Comparison of ENCODE assay signal across 31 mouse cellular contexts in the genomic region with DNA sequence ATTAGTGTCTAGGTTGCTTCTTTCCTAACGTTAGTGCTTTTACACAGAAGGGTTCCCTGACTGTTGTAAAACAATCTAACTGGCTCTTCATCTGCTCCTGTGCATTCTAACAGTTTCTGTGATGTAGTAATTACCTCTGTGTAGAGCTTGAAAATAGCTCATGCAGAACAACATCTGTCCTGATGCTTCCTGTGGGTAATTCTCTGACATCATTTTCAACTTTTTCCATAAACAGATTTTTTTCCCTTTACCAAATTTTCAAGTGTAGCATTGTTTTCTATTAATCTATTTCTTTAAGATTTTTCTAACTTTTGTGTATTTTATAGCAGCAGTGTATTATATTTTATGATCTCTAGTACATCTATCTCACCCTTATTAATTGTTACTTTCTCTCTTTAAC.
"Had no signal": no experiment of that assay in that cellular context is flagged by ENCODE, and none has a peak within 500 bp of the region (broad histone marks: within the 10 kb centered on the region; RNA-seq: fewer than 3 reads in every experiment).

No protein-coding gene starts in this region.

- H3K27ac ChIP-seq: limb, embryonic 10.5 days; limb, embryonic 12.5 days; limb, embryonic 13.5 days; limb, embryonic 15.5 days; liver, embryonic 12.5 days; liver, embryonic 13.5 days; liver, embryonic 14.5 days; liver, embryonic 15.5 days; lung, embryonic 15.5 days; macrophage; midbrain, embryonic 10.5 days; midbrain, embryonic 12.5 days; midbrain, embryonic 13.5 days; midbrain, embryonic 15.5 days had no signal

- H3K4me2 ChIP-seq: limb, embryonic 12.5 days; limb, embryonic 13.5 days; limb, embryonic 15.5 days; liver, embryonic 11.5 days; liver, embryonic 12.5 days; liver, embryonic 13.5 days; liver, embryonic 15.5 days; lung, embryonic 14.5 days; lung, embryonic 15.5 days; midbrain, embryonic 11.5 days; midbrain, embryonic 12.5 days; midbrain, embryonic 13.5 days; midbrain, embryonic 15.5 days had no signal

- H3K9ac ChIP-seq: limb, embryonic 12.5 days; limb, embryonic 13.5 days; limb, embryonic 15.5 days; liver, embryonic 12.5 days; liver, embryonic 13.5 days; liver, embryonic 14.5 days; liver, embryonic 15.5 days; liver, postnatal 0 days; lung, embryonic 14.5 days; lung, embryonic 15.5 days; midbrain, embryonic 12.5 days; midbrain, embryonic 13.5 days; midbrain, embryonic 15.5 days had no signal

- H3K36me3 ChIP-seq: limb, embryonic 10.5 days; limb, embryonic 12.5 days; limb, embryonic 13.5 days; limb, embryonic 15.5 days; liver, embryonic 12.5 days; liver, embryonic 13.5 days; liver, embryonic 15.5 days; lung, embryonic 15.5 days; midbrain, embryonic 10.5 days; midbrain, embryonic 12.5 days; midbrain, embryonic 13.5 days; midbrain, embryonic 15.5 days had no signal

- H3K4me1 ChIP-seq: limb, embryonic 10.5 days; liver, embryonic 12.5 days; liver, embryonic 13.5 days; liver, embryonic 15.5 days; lung, embryonic 15.5 days; midbrain, embryonic 10.5 days; midbrain, embryonic 12.5 days; midbrain, embryonic 13.5 days; midbrain, embryonic 15.5 days had no signal

- ATAC-seq: liver, embryonic 12.5 days; liver, postnatal 0 days; lung, postnatal 0 days; midbrain, embryonic 13.5 days; midbrain, embryonic 15.5 days; midbrain, embryonic 16.5 days had no signal

- H3K9me3 ChIP-seq: limb, embryonic 10.5 days; limb, embryonic 12.5 days; limb, embryonic 15.5 days; liver, embryonic 12.5 days; liver, embryonic 13.5 days; liver, embryonic 15.5 days; lung, embryonic 15.5 days; midbrain, embryonic 10.5 days; midbrain, embryonic 12.5 days; midbrain, embryonic 13.5 days; midbrain, embryonic 15.5 days had no signal

- H3K4me3 ChIP-seq: limb, embryonic 10.5 days; limb, embryonic 12.5 days; limb, embryonic 13.5 days; limb, embryonic 15.5 days; liver, embryonic 12.5 days; liver, embryonic 13.5 days; liver, embryonic 15.5 days; lung, embryonic 15.5 days; megakaryocyte, embryonic 14.5 days; midbrain, embryonic 10.5 days; midbrain, embryonic 12.5 days; midbrain, embryonic 13.5 days; midbrain, embryonic 15.5 days; myocyte had no signal

- DNase-seq: left cerebral cortex, postnatal 4 days; liver; liver, embryonic 13.5 days; liver, postnatal 0 days; lung, adult 18-20 months; lung, adult 2 months; lung, embryonic 14.5 days; lung, postnatal 10 days; lung, postnatal 14 days; lung, postnatal 36 days; lung, postnatal 4 days; midbrain, embryonic 14.5 days had no signal

- H3K27me3 ChIP-seq: limb, embryonic 12.5 days; limb, embryonic 13.5 days; limb, embryonic 15.5 days; liver, embryonic 12.5 days; liver, embryonic 13.5 days; liver, embryonic 15.5 days; lung, embryonic 15.5 days; megakaryocyte, embryonic 14.5 days; midbrain, embryonic 12.5 days; midbrain, embryonic 13.5 days; midbrain, embryonic 15.5 days had no signal
